Mouse (Mus musculus) heart, postnatal 0 days (tissue): ENCODE measurements around the gene Nuak2. TPM values are rescaled to one million over a fixed set of nuclear protein-coding genes. Genes with fewer than 3 reads are reported as not detected.

Experiments used
- ATAC-seq: fragments of 200-750 bp; cut with Nextera tagmentation; 2 replicates; pipeline ENCODE4 v1.8.0; 2017; ENCODE audit warnings: low read depth, moderate number of reproducible peaks, moderate library complexity; ENCODE audit not compliant: insufficient read depth
- DNase-seq: peaks from one replicate; pipeline ENCODE4 v3.0.0-alpha.2; 2016; ENCODE audit warnings: low spot score
- H3K27ac ChIP-seq: fragments of 300-500 bp; sonication (generic); 2 replicates; pipeline ENCODE4 v1.5.1; 2014; ENCODE audit warnings: low read depth, mild to moderate bottlenecking
- H3K27me3 ChIP-seq: fragments of 300-500 bp; sonication (generic); 2 replicates; pipeline ENCODE4 v1.6.1; 2014; ENCODE audit warnings: low read length, mixed read lengths; ENCODE audit not compliant: control insufficient read depth, insufficient read depth
- H3K36me3 ChIP-seq: fragments of 300-500 bp; sonication (generic); replicated peaks from 2 replicates; pipeline ENCODE4 v1.6.1; 2014; ENCODE audit warnings: low read length, mixed read lengths; ENCODE audit not compliant: control insufficient read depth, insufficient read depth
- H3K4me1 ChIP-seq: fragments of 300-500 bp; sonication (generic); 2 replicates; pipeline ENCODE4 v1.6.1; 2014; ENCODE audit warnings: antibody characterized with exemption; ENCODE audit not compliant: control insufficient read depth, insufficient read depth
- H3K4me2 ChIP-seq: fragments of 300-500 bp; sonication (generic); 2 replicates; pipeline ENCODE4 v1.6.1; 2014; ENCODE audit warnings: low read depth, mild to moderate bottlenecking, low read length, moderate library complexity
- H3K4me3 ChIP-seq: fragments of 300-500 bp; sonication (generic); 2 replicates; pipeline ENCODE4 v1.5.1; 2014; ENCODE audit warnings: low read depth, low read length
- H3K9ac ChIP-seq: fragments of 300-500 bp; sonication (generic); replicated peaks from 2 replicates; pipeline ENCODE4 v1.6.1; 2014; ENCODE audit warnings: low read depth, low read length, mixed read lengths
- H3K9me3 ChIP-seq: fragments of 300-500 bp; sonication (generic); replicated peaks from 2 replicates; pipeline ENCODE4 v1.6.1; 2016; ENCODE audit warnings: low read length; ENCODE audit not compliant: control insufficient read depth
- CTCF ChIP-seq: IDR thresholded peaks from 2 replicates; pipeline ENCODE4 v1.5.1; 2016; ENCODE audit warnings: antibody characterized with exemption, control low read depth, low read depth
- EP300 ChIP-seq: IDR thresholded peaks from 2 replicates; pipeline ENCODE4 v1.6.1; 2016; ENCODE audit warnings: antibody characterized with exemption, low read depth
- WGBS: fragments of 180-500 bp; shearing (Covaris S2); extraction: QIAGEN DNeasy Blood & Tissue Kit; methylation state at CpG from one replicate; pipeline ENCODE4 v1.1.7; 2014; 5-methylcytosine and 5-hydroxymethylcytosine counted together
- polyA plus RNA-seq: library from polyadenylated mRNA; unstranded; fragments of >200 nt; fragmentation: Nextera tagmentation; extraction: Ambion mirVana; gene quantifications from 2 replicates; pipeline ENCODE4 v1.2.1, GENCODE M21; 2015
- total RNA-seq: library from RNA; depleted of rRNA; stranded (reverse); fragments of >200 nt; gene quantifications from 2 replicates; pipeline ENCODE4 v1.2.3, GENCODE M21; 2014; ENCODE audit warnings: low replicate concordance

The Nuak2 gene
- total and polyA plus RNA-seq, 2 experiments from 2014 or later: 0.76 to 2.2 TPM

GRCm38 (mm10) chr1:132299744-132300143, 16.2 kb upstream of the Nuak2 start:
- Histone ChIP-seq H3K9me3 (no peaks in the 10 kb centered on the region), H3K27ac (no peak overlapping the region), H3K4me1 (peaks cover 16% of the 10 kb centered on the region), H3K4me3 (no peak overlapping the region), H3K27me3 (peaks cover 30% of the 10 kb centered on the region), H3K4me2 (peak overlapping the region; percentile 93; the same call in 1 of the 2 replicates), H3K9ac (no peak overlapping the region), H3K36me3 (no peaks in the 10 kb centered on the region)
- TF ChIP-seq CTCF: no peak
- TF ChIP-seq EP300: no peak
- 74% methylated on average over 5 of the region's 5 CpGs for WGBS
- ATAC-seq: no peak
- no peak for DNase-seq

GRCm38 (mm10) chr1:132301242-132301641, 14.7 kb upstream of the Nuak2 start:
- ATAC-seq (no peak), DNase-seq (no peak)
- TF ChIP-seq EP300 (no peak), CTCF (no peak)
- no peak overlapping the region for H3K27ac ChIP-seq
- peaks cover 16% of the 10 kb centered on the region for H3K4me1 ChIP-seq
- no peak overlapping the region for H3K4me2 ChIP-seq
- no peak overlapping the region for H3K9ac ChIP-seq
- no peaks in the 10 kb centered on the region for H3K9me3 ChIP-seq
- WGBS: 65% methylated on average over 5 of the region's 5 CpGs
- H3K27me3 ChIP-seq: peaks cover 28% of the 10 kb centered on the region
- no peak overlapping the region for H3K4me3 ChIP-seq
- H3K36me3 ChIP-seq: no peaks in the 10 kb centered on the region

- Histone ChIP-seq H3K36me3 (no peaks in the 10 kb centered on the region), H3K27ac (no peak overlapping the region), H3K9ac (no peak overlapping the region), H3K4me2 (no peak overlapping the region), H3K27me3 (peaks cover 20% of the 10 kb centered on the region), H3K4me1 (peaks cover 16% of the 10 kb centered on the region), H3K9me3 (no peaks in the 10 kb centered on the region), H3K4me3 (no peak overlapping the region)
- TF ChIP-seq CTCF (no peak), EP300 (no peak)
- 92% methylated on average over 9 of the region's 9 CpGs for WGBS
- DNase-seq (no peak), ATAC-seq (no peak)
Observed at GRCm38 (mm10) chr1:132302341-132302866, 13.5 kb upstream of the Nuak2 start.

- no peak overlapping the region for H3K27ac ChIP-seq
- DNase-seq (no peak), ATAC-seq (no peak)
- no peak overlapping the region for H3K4me2 ChIP-seq
- H3K27me3 ChIP-seq: peaks cover 5% of the 10 kb centered on the region; the same call in 1 of the 2 replicates
- no peak overlapping the region for H3K9ac ChIP-seq
- 54% methylated on average over 9 of the region's 9 CpGs for WGBS
- H3K4me3 ChIP-seq: no peak overlapping the region
- TF ChIP-seq CTCF (no peak), EP300 (no peak)
- H3K9me3 ChIP-seq: no peaks in the 10 kb centered on the region
- H3K4me1 ChIP-seq: peaks cover 6% of the 10 kb centered on the region; the same call in 1 of the 2 replicates
- no peaks in the 10 kb centered on the region for H3K36me3 ChIP-seq
Observed at GRCm38 (mm10) chr1:132304618-132305214, 11.2 kb upstream of the Nuak2 start.

GRCm38 (mm10) chr1:132306160-132306559, 9.8 kb upstream of the Nuak2 start:
- TF ChIP-seq CTCF (peak; percentile 60), EP300 (no peak)
- DNase-seq (no peak), ATAC-seq (no peak)
- Histone ChIP-seq H3K9me3 (no peaks in the 10 kb centered on the region), H3K36me3 (no peaks in the 10 kb centered on the region), H3K4me3 (no peak overlapping the region), H3K4me2 (no peak overlapping the region), H3K27me3 (0 out of 2 replicates have a peak, but pooled peaks cover 3% of the 10 kb centered on the region), H3K4me1 (peaks cover 11% of the 10 kb centered on the region), H3K9ac (no peak overlapping the region), H3K27ac (no peak overlapping the region)
- WGBS: 32% methylated on average over 4 of the region's 4 CpGs
